Mouse (Mus musculus) layer of hippocampus, adult 9-10 months (tissue): ENCODE measurements around the gene Cdkn1b.

Source experiments
- DNase-seq: peaks from one replicate; pipeline ENCODE4 v3.0.0; 2022; ENCODE audit warnings: low spot score

Gene Cdkn1b

GRCm38 (mm10) chr6:134903368-134903767 is 16.8 kb upstream of the Cdkn1b start:
- no peak for DNase-seq

GRCm38 (mm10) chr6:134903891-134904884 is 16.0 kb upstream of the Cdkn1b start:
- DNase-seq = no peak

- DNase-seq = no peak
Observed at GRCm38 (mm10) chr6:134905811-134906210, 14.4 kb upstream of the Cdkn1b start.

- no peak for DNase-seq
Observed at GRCm38 (mm10) chr6:134914523-134914922, 5.7 kb upstream of the Cdkn1b start.

GRCm38 (mm10) chr6:134916641-134917040 is 3.6 kb upstream of the Cdkn1b start:
- no peak for DNase-seq

- DNase-seq = no peak
Observed at GRCm38 (mm10) chr6:134917087-134917486, 3.1 kb upstream of the Cdkn1b start.

GRCm38 (mm10) chr6:134918769-134919168 is 1.4 kb upstream of the Cdkn1b start:
- DNase-seq = no peak

- no peak for DNase-seq
Observed at GRCm38 (mm10) chr6:134919511-134920189, 551 bp upstream of the Cdkn1b start.

- no peak for DNase-seq
Observed at GRCm38 (mm10) chr6:134921014-134921694, 953 bp downstream of the Cdkn1b start.

GRCm38 (mm10) chr6:134921695-134922510 is 1.7 kb downstream of the Cdkn1b start:
- no peak for DNase-seq

GRCm38 (mm10) chr6:134922511-134923195 is 2.5 kb downstream of the Cdkn1b start:
- DNase-seq = no peak

- no peak for DNase-seq
Observed at GRCm38 (mm10) chr6:134923670-134924069, 3.5 kb downstream of the Cdkn1b start.

- DNase-seq = no peak
Observed at GRCm38 (mm10) chr6:134924262-134924661, 4.1 kb downstream of the Cdkn1b start.

GRCm38 (mm10) chr6:134925673-134926337 is 5.6 kb downstream of the Cdkn1b start:
- DNase-seq = no peak

- DNase-seq = no peak
Observed at GRCm38 (mm10) chr6:134926338-134926705, 6.1 kb downstream of the Cdkn1b start.

GRCm38 (mm10) chr6:134926803-134927594 is 6.8 kb downstream of the Cdkn1b start:
- no peak for DNase-seq

GRCm38 (mm10) chr6:134927595-134928095 is 7.4 kb downstream of the Cdkn1b start:
- DNase-seq = no peak

GRCm38 (mm10) chr6:134928096-134928888 is 8.1 kb downstream of the Cdkn1b start:
- DNase-seq = no peak

GRCm38 (mm10) chr6:134928889-134929310 is 8.7 kb downstream of the Cdkn1b start:
- no peak for DNase-seq
